Mouse (Mus musculus) spleen, postnatal 4 days (tissue): Measurements from ENCODE around the gene Stam.
"Not testable (repeated sequence)": the region's sequence is repeated elsewhere in the genome, so short reads cannot be mapped to it uniquely, and the experiment has no call there.

Source experiments
- DNase-seq, 2 experiments: peaks; one replicate each; pipeline ENCODE4 v3.0.0; 2022; ENCODE audit warnings: low spot score in 2 of 2

The Stam gene

GRCm38 (mm10) chr2:14192046-14192445, 118.1 kb downstream of the Stam start:
- DNase-seq = no peak

GRCm38 (mm10) chr2:14198325-14198903, 124.5 kb downstream of the Stam start:
- not testable (repeated sequence) for DNase-seq
